Mouse (Mus musculus): ENCODE results near the gene Gopc.

- no peak for TF ChIP-seq CTCF (IDR thresholded peaks at IDR 0.05; ENCODE audit: low read depth, low read length)
- TF ChIP-seq TAL1 (conservative IDR thresholded peaks at IDR 0.05; ENCODE audit: low read depth, low read length) = no peak
These were observed 20.9 kb downstream of the Gopc start for GRCm38 (mm10) chr10:52360862-52361609.
